Mouse (Mus musculus) testis, adult 2 months (tissue): ENCODE data around the gene Gm10639. TPM values are rescaled to one million over a fixed set of nuclear protein-coding genes. Genes with fewer than 3 reads are reported as not detected.
"Not testable (repeated sequence)": the region's sequence is repeated elsewhere in the genome, so short reads cannot be mapped to it uniquely, and the experiment has no call there.

Experiments used
- H3K27ac ChIP-seq: fragments of 200-500 bp; 2 replicates; pipeline ENCODE4 v1.5.1; 2012; ENCODE audit warnings: low read depth, low read length; ENCODE audit not compliant: control insufficient read depth, insufficient read depth
- H3K27me3 ChIP-seq: fragments of 200-500 bp; 2 replicates; pipeline ENCODE4 v1.6.1; 2012; ENCODE audit warnings: mild to moderate bottlenecking, low read length, moderate library complexity; ENCODE audit not compliant: control insufficient read depth, insufficient read depth
- H3K36me3 ChIP-seq: fragments of 200-500 bp; 2 replicates; pipeline ENCODE4 v1.6.1; 2012; ENCODE audit warnings: mild to moderate bottlenecking, low read length; ENCODE audit not compliant: control insufficient read depth, insufficient read depth
- H3K4me1 ChIP-seq: fragments of 200-500 bp; 2 replicates; pipeline ENCODE4 v1.6.1; 2012; ENCODE audit warnings: low read length; ENCODE audit not compliant: control insufficient read depth, insufficient read depth
- H3K4me3 ChIP-seq: fragments of 200-500 bp; 2 replicates; pipeline ENCODE4 v1.5.1; 2012; ENCODE audit warnings: low read depth, mild to moderate bottlenecking, low read length, moderate library complexity, mixed read lengths; ENCODE audit not compliant: control insufficient read depth
- CTCF ChIP-seq: fragments of 200-500 bp; IDR thresholded peaks from 2 replicates; pipeline ENCODE4 v1.5.1; 2012; ENCODE audit warnings: low read depth, mild to moderate bottlenecking, inconsistent platforms, low read length, moderate library complexity; ENCODE audit not compliant: control insufficient read depth, insufficient read depth, insufficient replicate concordance
- polyA plus RNA-seq: library from polyadenylated mRNA; depleted of rRNA; stranded (reverse); fragments of >200 nt; gene quantifications from 2 replicates; pipeline ENCODE4 v1.2.3, GENCODE M21; 2012; rRNA removed

The Gm10639 gene
- polyA plus RNA-seq: not detected in 2 replicates

GRCm38 (mm10) chr9:78289723-78290122, at the start of gene Gm10639:
Gm10639 (plus strand) TSS chr9:78289923.
- not testable (repeated sequence) for H3K4me1 ChIP-seq, H3K27me3 ChIP-seq, H3K36me3 ChIP-seq, H3K27ac ChIP-seq, H3K4me3 ChIP-seq

GRCm38 (mm10) chr9:78255683-78256470, 33.8 kb upstream of the Gm10639 start:
- not testable (repeated sequence) for H3K27me3 ChIP-seq, H3K27ac ChIP-seq, H3K4me3 ChIP-seq, H3K4me1 ChIP-seq, H3K36me3 ChIP-seq

GRCm38 (mm10) chr9:78256914-78257313, 32.8 kb upstream of the Gm10639 start, which contains the start of gene Gm3776:
Gm3776 (plus strand) TSS chr9:78257129.
- H3K4me3 ChIP-seq, H3K27ac ChIP-seq, H3K27me3 ChIP-seq, H3K36me3 ChIP-seq, H3K4me1 ChIP-seq: not testable (repeated sequence)

GRCm38 (mm10) chr9:78259688-78260087, 30.0 kb upstream of the Gm10639 start:
- TF ChIP-seq CTCF: 0 out of 2 replicates have a peak, but pooled peaks have one; percentile 15
- not testable (repeated sequence) for H3K27me3 ChIP-seq, H3K36me3 ChIP-seq, H3K27ac ChIP-seq, H3K4me1 ChIP-seq, H3K4me3 ChIP-seq

GRCm38 (mm10) chr9:78270945-78271344, 18.8 kb upstream of the Gm10639 start:
- H3K27me3 ChIP-seq, H3K4me3 ChIP-seq, H3K27ac ChIP-seq, H3K36me3 ChIP-seq, H3K4me1 ChIP-seq: not testable (repeated sequence)

- H3K4me1 ChIP-seq, H3K4me3 ChIP-seq, H3K36me3 ChIP-seq, H3K27ac ChIP-seq, H3K27me3 ChIP-seq: not testable (repeated sequence)
Measured at GRCm38 (mm10) chr9:78282002-78282711, 7.6 kb upstream of the Gm10639 start.

- not testable (repeated sequence) for H3K27ac ChIP-seq, H3K4me1 ChIP-seq, H3K4me3 ChIP-seq, H3K36me3 ChIP-seq, H3K27me3 ChIP-seq
Measured at GRCm38 (mm10) chr9:78289063-78289462, 660 bp upstream of the Gm10639 start.

GRCm38 (mm10) chr9:78292462-78292861, 2.7 kb downstream of the Gm10639 start:
- H3K27me3 ChIP-seq, H3K27ac ChIP-seq, H3K4me3 ChIP-seq, H3K4me1 ChIP-seq, H3K36me3 ChIP-seq: not testable (repeated sequence)

GRCm38 (mm10) chr9:78293683-78294082, 4.0 kb downstream of the Gm10639 start:
- not testable (repeated sequence) for H3K27ac ChIP-seq, H3K27me3 ChIP-seq, H3K4me3 ChIP-seq, H3K4me1 ChIP-seq, H3K36me3 ChIP-seq

GRCm38 (mm10) chr9:78294781-78295180, 5.1 kb downstream of the Gm10639 start:
- not testable (repeated sequence) for H3K4me1 ChIP-seq, H3K36me3 ChIP-seq, H3K27me3 ChIP-seq, H3K4me3 ChIP-seq, H3K27ac ChIP-seq
